Mouse (Mus musculus) kidney, postnatal 0 days (tissue): ENCODE results near the gene Fam221b. TPM values are rescaled to one million over a fixed set of nuclear protein-coding genes. Genes with fewer than 3 reads are reported as not detected.

Source experiments
- ATAC-seq: fragments of 200-750 bp; cut with Nextera tagmentation; replicated peaks from 2 replicates; pipeline ENCODE4 v1.8.0; 2017; ENCODE audit warnings: low read depth, moderate number of reproducible peaks, moderate TSS enrichment, moderate library complexity; ENCODE audit not compliant: low FRiP score
- DNase-seq: peaks from one replicate; pipeline ENCODE4 v3.0.0-alpha.2; 2016; ENCODE audit warnings: low spot score
- H3K27ac ChIP-seq: fragments of 300-500 bp; sonication (generic); 2 replicates; pipeline ENCODE4 v1.5.1; 2014; ENCODE audit warnings: mild to moderate bottlenecking
- H3K27me3 ChIP-seq: fragments of 300-500 bp; sonication (generic); 2 replicates; pipeline ENCODE4 v1.6.1; 2014; ENCODE audit warnings: low read length, mixed read lengths; ENCODE audit not compliant: insufficient read depth
- H3K36me3 ChIP-seq: fragments of 300-500 bp; sonication (generic); 2 replicates; pipeline ENCODE4 v1.6.1; 2014; ENCODE audit warnings: low read length, mixed read lengths; ENCODE audit not compliant: insufficient read depth
- H3K4me1 ChIP-seq: fragments of 300-500 bp; sonication (generic); replicated peaks from 2 replicates; pipeline ENCODE4 v1.6.1; 2014; ENCODE audit warnings: antibody characterized with exemption, low read length, mixed read lengths; ENCODE audit not compliant: insufficient read depth
- H3K4me2 ChIP-seq: fragments of 300-500 bp; sonication (generic); 2 replicates; pipeline ENCODE4 v1.6.1; 2014; ENCODE audit warnings: mild to moderate bottlenecking, low read length, moderate library complexity, mixed read lengths
- H3K4me3 ChIP-seq: fragments of 300-500 bp; sonication (generic); replicated peaks from 2 replicates; pipeline ENCODE4 v1.5.1; 2014; ENCODE audit warnings: low read depth, low read length
- H3K9ac ChIP-seq: fragments of 300-500 bp; sonication (generic); 2 replicates; pipeline ENCODE4 v1.6.1; 2014; ENCODE audit warnings: low read depth, low read length
- H3K9me3 ChIP-seq: fragments of 300-500 bp; sonication (generic); replicated peaks from 2 replicates; pipeline ENCODE4 v1.6.1; 2016; ENCODE audit warnings: low read length, inconsistent platforms, mixed read lengths
- CTCF ChIP-seq: IDR thresholded peaks from 2 replicates; pipeline ENCODE4 v1.5.1; 2016; ENCODE audit warnings: antibody characterized with exemption, low read depth, mild to moderate bottlenecking, moderate library complexity
- whole genome bisulfite sequencing: fragments of 180-500 bp; shearing (Covaris S2); extraction: QIAGEN DNeasy Blood & Tissue Kit; methylation state at CpG from one replicate; pipeline ENCODE4 v1.1.7; 2014; 5-methylcytosine and 5-hydroxymethylcytosine counted together
- polyA plus RNA-seq: library from polyadenylated mRNA; unstranded; fragments of >200 nt; fragmentation: Nextera tagmentation; extraction: Ambion mirVana; gene quantifications from 2 replicates; pipeline ENCODE4 v1.2.1, GENCODE M21; 2015

Gene Fam221b
- polyA plus RNA-seq, 1 experiment from 2014 or later, result 2.9 TPM

DNA sequence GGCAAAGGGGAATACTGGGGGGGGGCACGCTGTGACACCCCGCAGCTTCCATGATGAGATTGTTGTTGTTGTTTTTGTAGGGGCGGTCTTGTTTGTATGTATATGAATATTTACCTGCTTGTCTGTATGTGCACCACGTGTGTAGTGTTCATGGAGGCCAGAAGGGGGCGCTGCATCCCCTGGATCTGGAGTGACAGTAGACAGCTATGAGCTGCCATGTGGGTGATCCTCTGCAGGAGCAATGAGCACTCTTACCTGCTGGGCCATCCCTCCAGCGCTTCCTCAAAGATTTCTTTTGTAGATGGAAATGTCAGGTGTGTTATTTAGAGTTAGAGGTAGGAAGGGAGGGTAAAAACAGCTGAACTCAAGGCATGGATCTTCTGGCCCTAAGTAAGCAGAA lies 34.5 kb upstream of the Fam221b start:
- DNase-seq, result no peak
- H3K9ac ChIP-seq, result no peak overlapping the region
- no peaks in the 10 kb centered on the region for H3K36me3 ChIP-seq
- H3K27ac ChIP-seq, result no peak overlapping the region
- TF ChIP-seq CTCF, result peak; percentile 49; the same call in 1 of the 2 replicates
- no peaks in the 10 kb centered on the region for H3K4me1 ChIP-seq
- no peak overlapping the region for H3K4me2 ChIP-seq
- no peak for ATAC-seq
- no peak overlapping the region for H3K4me3 ChIP-seq
- H3K27me3 ChIP-seq, result no peaks in the 10 kb centered on the region
- no peaks in the 10 kb centered on the region for H3K9me3 ChIP-seq
- 74% methylated on average over 6 of the region's 6 CpGs for WGBS

DNA sequence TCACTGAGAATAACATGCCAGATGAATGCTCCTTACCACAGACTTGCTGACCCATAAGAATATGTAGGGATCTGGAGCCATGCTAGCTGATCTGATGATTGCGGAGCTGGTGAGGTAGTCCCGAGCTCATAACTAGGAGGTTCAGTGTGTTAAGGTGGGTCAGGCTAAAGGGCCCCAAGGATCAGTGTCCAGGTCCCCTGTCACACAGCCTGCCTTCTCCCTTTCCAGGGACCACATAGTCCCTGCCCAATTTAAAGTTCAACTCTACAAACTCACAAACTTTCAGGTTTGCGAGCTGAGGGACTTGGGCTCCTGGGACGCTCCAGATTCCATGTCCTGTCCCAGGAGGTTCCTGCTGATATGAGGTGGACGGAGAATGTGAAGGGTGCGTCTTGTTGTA lies 31.8 kb upstream of the Fam221b start, which contains the start of gene Olfr70:
Olfr70 (minus strand) TSS at position 101 of the 400 bp plus-strand sequence.
- ATAC-seq (no peak), DNase-seq (no peak)
- H3K27ac ChIP-seq, result no peak within 1 kb of the TSS
- no peaks in the 10 kb centered on the region for H3K36me3 ChIP-seq
- no peaks in the 10 kb centered on the region for H3K9me3 ChIP-seq
- H3K4me3 ChIP-seq, result no peak within 1 kb of the TSS
- 91% methylated on average over 6 of the region's 6 CpGs for WGBS
- no peak within 1 kb of the TSS for H3K4me2 ChIP-seq
- TF ChIP-seq CTCF, result no peak
- H3K9ac ChIP-seq, result no peak within 1 kb of the TSS
- no peaks in the 10 kb centered on the region for H3K4me1 ChIP-seq
- H3K27me3 ChIP-seq, result no peaks in the 10 kb centered on the region

DNA sequence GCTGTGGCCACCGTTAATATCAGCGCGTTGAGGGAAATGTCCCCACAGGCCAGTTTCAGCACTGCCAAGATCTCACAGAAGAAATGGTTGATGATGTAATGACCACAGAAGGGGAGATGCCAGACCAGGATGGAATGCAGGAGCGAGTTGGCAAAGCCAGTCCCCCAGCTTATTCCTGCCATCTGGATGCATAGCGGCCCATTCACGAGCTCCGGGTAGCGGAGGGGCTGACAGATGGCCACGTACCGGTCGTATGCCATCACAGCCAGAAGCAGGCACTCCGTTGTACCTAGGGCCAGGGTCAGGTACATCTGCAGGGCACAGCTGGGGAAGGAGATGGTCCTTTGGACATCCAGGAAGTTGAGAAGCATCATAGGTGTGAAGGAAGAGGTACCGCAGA lies 27.6 kb upstream of the Fam221b start:
- no peaks in the 10 kb centered on the region for H3K27me3 ChIP-seq
- no peaks in the 10 kb centered on the region for H3K9me3 ChIP-seq
- H3K36me3 ChIP-seq, result no peaks in the 10 kb centered on the region
- H3K4me1 ChIP-seq, result no peaks in the 10 kb centered on the region
- H3K27ac ChIP-seq, result no peak overlapping the region
- no peak for TF ChIP-seq CTCF
- no peak overlapping the region for H3K9ac ChIP-seq
- H3K4me3 ChIP-seq, result no peak overlapping the region
- H3K4me2 ChIP-seq, result no peak overlapping the region
- 87% methylated on average over 13 of the region's 13 CpGs for WGBS
- DNase-seq (no peak), ATAC-seq (no peak)

DNA sequence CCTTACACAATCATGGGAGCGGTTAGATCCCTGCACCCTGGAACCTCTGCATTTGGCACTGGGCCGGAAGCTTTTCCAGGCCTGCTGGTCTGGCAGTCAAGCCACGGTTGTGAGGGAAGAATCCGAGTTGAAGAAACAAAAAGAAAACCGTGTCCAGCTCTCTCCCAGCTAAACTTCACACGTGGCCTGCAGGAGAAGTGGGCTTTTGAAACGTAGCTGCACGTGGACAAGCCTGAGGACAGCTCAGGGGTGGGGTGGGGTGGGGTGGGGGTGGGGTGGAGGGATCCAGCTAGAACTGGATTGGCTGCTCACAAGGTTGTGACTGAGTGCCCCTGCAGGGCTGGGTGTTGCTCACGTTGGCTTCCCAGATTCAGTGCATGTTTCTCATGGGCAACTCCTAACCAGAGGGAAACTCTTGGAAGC lies 26.3 kb upstream of the Fam221b start:
- TF ChIP-seq CTCF, result no peak
- WGBS, result 20% methylated on average over 9 of the region's 9 CpGs
- Histone ChIP-seq H3K9me3 (no peaks in the 10 kb centered on the region), H3K36me3 (no peaks in the 10 kb centered on the region), H3K4me3 (no peak overlapping the region), H3K27me3 (no peaks in the 10 kb centered on the region), H3K27ac (no peak overlapping the region), H3K4me2 (no peak overlapping the region), H3K9ac (no peak overlapping the region), H3K4me1 (no peaks in the 10 kb centered on the region)
- ATAC-seq, result peak; percentile 52; the same call in 1 of the 2 replicates
- DNase-seq, result peak; percentile 13

DNA sequence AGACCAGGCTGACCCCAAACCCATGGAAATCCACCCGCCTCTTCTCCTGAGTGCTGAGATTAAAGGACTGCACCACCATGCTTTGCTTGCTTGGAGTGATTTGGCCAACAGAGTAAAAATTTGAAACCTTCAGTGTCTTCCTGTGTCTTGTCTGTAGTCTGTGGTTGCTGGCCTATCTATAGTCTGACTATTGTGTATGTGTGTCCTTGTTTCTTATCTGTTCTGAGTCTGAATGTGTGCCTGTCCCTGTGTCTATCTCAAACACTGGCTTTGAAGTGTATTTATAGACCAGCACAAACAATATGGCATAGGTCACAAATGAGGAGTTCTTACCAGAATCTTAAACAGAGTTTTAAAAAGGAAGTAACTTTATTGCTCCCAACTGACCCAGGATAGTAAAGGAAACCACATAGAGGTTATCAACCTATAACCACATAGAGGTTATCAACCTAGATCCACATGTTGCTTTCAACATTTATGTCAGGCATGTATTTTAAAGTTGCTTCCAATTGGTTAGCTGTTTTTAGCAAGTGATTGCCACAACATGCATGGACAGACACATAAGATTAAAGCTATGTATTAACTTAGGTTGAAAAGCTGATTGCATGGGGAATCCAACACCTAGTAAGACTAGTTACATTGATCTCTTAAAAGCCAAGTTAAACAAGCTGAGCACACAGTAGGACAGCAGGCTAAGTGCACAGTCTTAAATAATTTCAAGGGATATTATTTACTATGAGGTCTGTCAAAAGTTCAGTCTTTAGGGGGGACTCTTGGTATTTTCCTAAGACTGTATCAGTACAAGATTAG lies 25.7 kb upstream of the Fam221b start:
- WGBS, result 87% methylated on average over 1 of the region's 1 CpGs
- DNase-seq (no peak), ATAC-seq (no peak)
- no peak for TF ChIP-seq CTCF
- no peak overlapping the region for H3K27ac ChIP-seq
- H3K36me3 ChIP-seq, result no peaks in the 10 kb centered on the region
- H3K4me2 ChIP-seq, result no peak overlapping the region
- H3K4me1 ChIP-seq, result no peaks in the 10 kb centered on the region
- no peaks in the 10 kb centered on the region for H3K9me3 ChIP-seq
- H3K4me3 ChIP-seq, result no peak overlapping the region
- H3K9ac ChIP-seq, result no peak overlapping the region
- no peaks in the 10 kb centered on the region for H3K27me3 ChIP-seq

DNA sequence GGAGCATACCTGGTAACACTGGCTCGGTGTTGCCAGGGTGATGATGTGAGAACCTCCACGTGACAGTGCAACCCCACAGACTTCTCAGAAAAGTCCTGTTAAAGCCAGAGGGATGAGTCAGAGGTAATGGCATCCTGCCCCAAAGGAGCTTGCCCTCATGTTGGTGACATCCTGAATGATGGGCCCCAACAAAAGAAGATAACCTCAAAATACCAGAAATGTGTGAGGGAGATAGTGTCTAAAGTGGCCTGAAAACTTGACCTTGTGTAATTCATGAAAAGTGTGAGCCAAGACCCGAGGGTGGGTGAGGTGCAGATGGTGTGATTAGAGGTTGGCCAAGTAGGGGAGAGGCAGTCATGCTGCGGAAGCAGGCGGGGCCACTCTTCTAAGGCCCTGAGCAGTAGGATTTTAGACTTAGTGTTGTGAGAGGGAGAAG lies 24.9 kb upstream of the Fam221b start:
- Histone ChIP-seq H3K4me1 (no peaks in the 10 kb centered on the region), H3K4me2 (no peak overlapping the region), H3K9me3 (no peaks in the 10 kb centered on the region), H3K27ac (no peak overlapping the region), H3K4me3 (no peak overlapping the region), H3K9ac (no peak overlapping the region), H3K36me3 (no peaks in the 10 kb centered on the region), H3K27me3 (no peaks in the 10 kb centered on the region)
- 68% methylated on average over 5 of the region's 5 CpGs for WGBS
- ATAC-seq (no peak; the same call in 1 of the 2 replicates), DNase-seq (no peak)
- no peak for TF ChIP-seq CTCF
